Mouse (Mus musculus) central nervous system, embryonic 18 days (tissue): Measurements from ENCODE around the gene Mettl4. TPM values are rescaled to one million over a fixed set of nuclear protein-coding genes. Genes with fewer than 3 reads are reported as not detected.

Experiments used
- polyA plus RNA-seq: library from polyadenylated mRNA; depleted of rRNA; stranded (reverse); fragments of >200 nt; gene quantifications from 2 replicates; pipeline ENCODE4 v1.2.3, GENCODE M21; 2012; rRNA removed

The Mettl4 gene
- 12.4 and 13.2 TPM in 2 replicates for polyA plus RNA-seq

DNA sequence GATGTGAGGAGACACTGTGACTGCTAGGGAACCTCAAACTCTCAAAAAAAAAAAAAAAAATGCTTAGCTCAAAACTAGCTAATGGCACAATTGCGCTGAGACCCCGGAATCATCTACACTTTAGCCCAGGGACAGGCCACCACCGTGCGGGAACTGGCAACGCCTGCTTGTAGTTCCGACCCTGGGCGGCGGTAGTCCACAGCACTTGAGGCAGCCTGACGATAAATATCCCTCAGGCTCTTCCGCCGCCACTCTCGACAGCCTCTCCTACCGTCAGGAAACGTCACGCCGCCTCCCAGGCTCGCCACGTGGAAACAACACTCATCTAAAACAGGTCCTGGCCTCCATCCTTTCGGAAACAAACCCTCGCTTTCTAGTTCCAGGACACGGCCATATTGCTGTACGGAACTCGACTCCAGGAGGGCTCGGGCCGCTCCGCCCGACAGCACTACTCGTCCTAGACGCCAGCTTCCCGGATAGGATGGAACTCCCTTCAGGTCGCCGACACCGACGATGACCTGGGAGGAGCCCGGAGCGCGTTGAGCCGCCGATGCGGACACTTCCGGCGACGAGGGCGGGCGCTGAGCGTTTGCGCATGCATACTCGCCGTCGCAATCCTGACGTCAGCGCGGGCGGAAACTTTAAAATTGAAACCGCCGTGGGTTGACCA, at the start of gene Mettl4:
Gene Mettl4 (minus strand): TSS at position 554 of the 670 bp plus-strand sequence.

